Mouse (Mus musculus): Measurements from ENCODE around the gene Frat1. TPM values are rescaled to one million over a fixed set of nuclear protein-coding genes. Genes with fewer than 3 reads are reported as not detected.

The Frat1 gene
- polyA plus RNA-seq, 1 experiment from 2014 or later, result 12.2 TPM

- Histone ChIP-seq H3K27ac (ENCODE audit: low read length) (no peak overlapping the region), H3K4me3 (ENCODE audit: low read length) (no peak overlapping the region), H3K27me3 (replicated peaks; ENCODE audit: control insufficient read depth, insufficient read depth, low read length) (no peaks in the 10 kb centered on the region), H3K36me3 (ENCODE audit: control insufficient read depth, insufficient read depth, low read length) (no peaks in the 10 kb centered on the region), H3K4me2 (ENCODE audit: low read depth, low read length) (no peak overlapping the region), H3K9ac (ENCODE audit: low read depth, low read length) (no peak overlapping the region), H3K9me3 (ENCODE audit: control insufficient read depth, low read length) (no peaks in the 10 kb centered on the region), H3K4me1 (ENCODE audit: control insufficient read depth, insufficient read depth, low read length) (peaks cover 7% of the 10 kb centered on the region; the same call in 1 of the 2 replicates)
- WGBS, result 66% methylated on average over 3 of the region's 3 CpGs
- ATAC-seq, result no peak
These were observed 3.2 kb upstream of the Frat1 start for GRCm38 (mm10) chr19:41826529-41826928.

GRCm38 (mm10) chr19:41828941-41829340 lies 829 bp upstream of the Frat1 start:
- Histone ChIP-seq H3K9ac (ENCODE audit: low read depth, low read length) (no peak overlapping the region), H3K4me1 (ENCODE audit: control insufficient read depth, insufficient read depth, low read length) (peaks cover 10% of the 10 kb centered on the region), H3K4me3 (ENCODE audit: low read length) (peak overlapping the region; percentile 77), H3K27me3 (replicated peaks; ENCODE audit: control insufficient read depth, insufficient read depth, low read length) (no peaks in the 10 kb centered on the region), H3K36me3 (ENCODE audit: control insufficient read depth, insufficient read depth, low read length) (no peaks in the 10 kb centered on the region), H3K9me3 (ENCODE audit: control insufficient read depth, low read length) (no peaks in the 10 kb centered on the region), H3K27ac (ENCODE audit: low read length) (peak overlapping the region; percentile 70; the same call in 1 of the 2 replicates), H3K4me2 (ENCODE audit: low read depth, low read length) (peak overlapping the region; percentile 91)
- WGBS, result 51% methylated on average over 3 of the region's 3 CpGs
- no peak for ATAC-seq

- Histone ChIP-seq H3K4me1 (ENCODE audit: control insufficient read depth, insufficient read depth, low read length) (peaks cover 13% of the 10 kb centered on the region), H3K9ac (ENCODE audit: low read depth, low read length) (peak overlapping the region; percentile 80), H3K4me2 (ENCODE audit: low read depth, low read length) (peak overlapping the region; percentile 91), H3K9me3 (ENCODE audit: control insufficient read depth, low read length) (no peaks in the 10 kb centered on the region), H3K36me3 (ENCODE audit: control insufficient read depth, insufficient read depth, low read length) (no peaks in the 10 kb centered on the region), H3K27ac (ENCODE audit: low read length) (peak overlapping the region; percentile 93), H3K27me3 (replicated peaks; ENCODE audit: control insufficient read depth, insufficient read depth, low read length) (no peaks in the 10 kb centered on the region), H3K4me3 (ENCODE audit: low read length) (peak overlapping the region; percentile 77)
- under 1% methylated on average over 110 of the region's 112 CpGs for WGBS
- peak; percentile 77 for ATAC-seq
These were observed 599 bp downstream of the Frat1 start for GRCm38 (mm10) chr19:41830106-41831031.

GRCm38 (mm10) chr19:41831101-41831570 lies 1.4 kb downstream of the Frat1 start:
- no peaks in the 10 kb centered on the region for H3K36me3 ChIP-seq (ENCODE audit: control insufficient read depth, insufficient read depth, low read length)
- ATAC-seq, result no peak
- H3K9me3 ChIP-seq (ENCODE audit: control insufficient read depth, low read length), result no peaks in the 10 kb centered on the region
- WGBS, result 1% methylated on average over 19 of the region's 19 CpGs
- H3K9ac ChIP-seq (ENCODE audit: low read depth, low read length), result peak overlapping the region; percentile 80
- peak overlapping the region; percentile 93; the same call in 1 of the 2 replicates for H3K27ac ChIP-seq (ENCODE audit: low read length)
- H3K4me3 ChIP-seq (ENCODE audit: low read length), result peak overlapping the region; percentile 77
- H3K27me3 ChIP-seq (replicated peaks; ENCODE audit: control insufficient read depth, insufficient read depth, low read length), result no peaks in the 10 kb centered on the region
- peaks cover 17% of the 10 kb centered on the region for H3K4me1 ChIP-seq (ENCODE audit: control insufficient read depth, insufficient read depth, low read length)
- peak overlapping the region; percentile 91 for H3K4me2 ChIP-seq (ENCODE audit: low read depth, low read length)

GRCm38 (mm10) chr19:41831718-41832391 lies 2.1 kb downstream of the Frat1 start:
- no peaks in the 10 kb centered on the region for H3K27me3 ChIP-seq (replicated peaks; ENCODE audit: control insufficient read depth, insufficient read depth, low read length)
- no peak for ATAC-seq
- no peaks in the 10 kb centered on the region for H3K9me3 ChIP-seq (ENCODE audit: control insufficient read depth, low read length)
- H3K4me1 ChIP-seq (ENCODE audit: control insufficient read depth, insufficient read depth, low read length), result peaks cover 21% of the 10 kb centered on the region
- H3K4me2 ChIP-seq (ENCODE audit: low read depth, low read length), result peak overlapping the region; percentile 91
- no peaks in the 10 kb centered on the region for H3K36me3 ChIP-seq (ENCODE audit: control insufficient read depth, insufficient read depth, low read length)
- peak overlapping the region; percentile 80 for H3K9ac ChIP-seq (ENCODE audit: low read depth, low read length)
- H3K4me3 ChIP-seq (ENCODE audit: low read length), result peak overlapping the region; percentile 77
- WGBS, result 15% methylated on average over 14 of the region's 14 CpGs
- H3K27ac ChIP-seq (ENCODE audit: low read length), result no peak overlapping the region

GRCm38 (mm10) chr19:41832501-41833201 lies 2.9 kb downstream of the Frat1 start:
- H3K4me1 ChIP-seq (ENCODE audit: control insufficient read depth, insufficient read depth, low read length), result peaks cover 27% of the 10 kb centered on the region
- no peak for ATAC-seq
- no peak overlapping the region for H3K4me3 ChIP-seq (ENCODE audit: low read length)
- H3K27me3 ChIP-seq (replicated peaks; ENCODE audit: control insufficient read depth, insufficient read depth, low read length), result no peaks in the 10 kb centered on the region
- no peak overlapping the region for H3K27ac ChIP-seq (ENCODE audit: low read length)
- H3K4me2 ChIP-seq (ENCODE audit: low read depth, low read length), result no peak overlapping the region
- no peaks in the 10 kb centered on the region for H3K9me3 ChIP-seq (ENCODE audit: control insufficient read depth, low read length)
- H3K9ac ChIP-seq (ENCODE audit: low read depth, low read length), result no peak overlapping the region
- 78% methylated on average over 13 of the region's 13 CpGs for WGBS
- no peaks in the 10 kb centered on the region for H3K36me3 ChIP-seq (ENCODE audit: control insufficient read depth, insufficient read depth, low read length)

- Histone ChIP-seq H3K9ac (ENCODE audit: low read depth, low read length) (no peak overlapping the region), H3K27ac (ENCODE audit: low read length) (peak overlapping the region; percentile 56), H3K36me3 (ENCODE audit: control insufficient read depth, insufficient read depth, low read length) (no peaks in the 10 kb centered on the region), H3K4me2 (ENCODE audit: low read depth, low read length) (peak overlapping the region; percentile 40; the same call in 1 of the 2 replicates), H3K4me3 (ENCODE audit: low read length) (no peak overlapping the region), H3K4me1 (ENCODE audit: control insufficient read depth, insufficient read depth, low read length) (peaks cover 27% of the 10 kb centered on the region), H3K27me3 (replicated peaks; ENCODE audit: control insufficient read depth, insufficient read depth, low read length) (no peaks in the 10 kb centered on the region), H3K9me3 (ENCODE audit: control insufficient read depth, low read length) (no peaks in the 10 kb centered on the region)
- 54% methylated on average over 6 of the region's 6 CpGs for WGBS
- no peak for ATAC-seq
These were observed 5.6 kb downstream of the Frat1 start for GRCm38 (mm10) chr19:41835407-41835806.

GRCm38 (mm10) chr19:41835816-41836215 lies 6.0 kb downstream of the Frat1 start:
- H3K27ac ChIP-seq (ENCODE audit: low read length), result peak overlapping the region; percentile 56

GRCm38 (mm10) chr19:41836719-41837118 lies 6.9 kb downstream of the Frat1 start:
- Histone ChIP-seq H3K4me3 (ENCODE audit: low read length) (no peak overlapping the region), H3K9me3 (ENCODE audit: control insufficient read depth, low read length) (no peaks in the 10 kb centered on the region), H3K4me1 (ENCODE audit: control insufficient read depth, insufficient read depth, low read length) (peaks cover 22% of the 10 kb centered on the region), H3K4me2 (ENCODE audit: low read depth, low read length) (no peak overlapping the region), H3K36me3 (ENCODE audit: control insufficient read depth, insufficient read depth, low read length) (no peaks in the 10 kb centered on the region), H3K27ac (ENCODE audit: low read length) (peak overlapping the region; percentile 84; the same call in 1 of the 2 replicates), H3K27me3 (replicated peaks; ENCODE audit: control insufficient read depth, insufficient read depth, low read length) (no peaks in the 10 kb centered on the region), H3K9ac (ENCODE audit: low read depth, low read length) (no peak overlapping the region)
- no peak for ATAC-seq
- WGBS, result 37% methylated on average over 3 of the region's 3 CpGs

More at GRCm38 (mm10) chr19:41835816-41836215, 6.0 kb downstream of the Frat1 start:
- Histone ChIP-seq H3K9ac (ENCODE audit: low read depth, low read length) (no peak overlapping the region), H3K36me3 (ENCODE audit: control insufficient read depth, insufficient read depth, low read length) (no peaks in the 10 kb centered on the region), H3K9me3 (ENCODE audit: control insufficient read depth, low read length) (no peaks in the 10 kb centered on the region), H3K4me3 (ENCODE audit: low read length) (no peak overlapping the region), H3K4me1 (ENCODE audit: control insufficient read depth, insufficient read depth, low read length) (peaks cover 25% of the 10 kb centered on the region), H3K4me2 (ENCODE audit: low read depth, low read length) (peak overlapping the region; percentile 40; the same call in 1 of the 2 replicates), H3K27me3 (replicated peaks; ENCODE audit: control insufficient read depth, insufficient read depth, low read length) (no peaks in the 10 kb centered on the region)
- WGBS, result 4% methylated on average over 6 of the region's 6 CpGs
- ATAC-seq, result peak; percentile 74
